Mouse (Mus musculus) gastrocnemius, adult 8-10 months (tissue): ENCODE results near the gene Hsd17b11. TPM values are rescaled to one million over a fixed set of nuclear protein-coding genes. Genes with fewer than 3 reads are reported as not detected.
A peak's percentile ranks its signal among the peaks of the same experiment; 100 is the strongest.
"Not testable (repeated sequence)": the region's sequence is repeated elsewhere in the genome, so short reads cannot be mapped to it uniquely, and the experiment has no call there.

Experiments used
- DNase-seq, 2 experiments: peaks; one replicate each; pipeline ENCODE4 v3.0.0; 2022; ENCODE audit warnings: low spot score in 2 of 2
- total RNA-seq, 4 experiments: library from RNA; stranded (reverse); gene quantifications; 2 replicates each; pipeline ENCODE4 v1.2.4; 2022

Hsd17b11 gene
- total RNA-seq, 4 experiments from 2014 or later: 4.8 to 8.4 (median 7.0) TPM

GRCm38 (mm10) chr5:104035824-104036223 lies 14.1 kb upstream of the Hsd17b11 start:
- DNase-seq: no peak

GRCm38 (mm10) chr5:104035066-104035465 lies 13.3 kb upstream of the Hsd17b11 start:
- no peak for DNase-seq

GRCm38 (mm10) chr5:104032434-104033097 lies 10.8 kb upstream of the Hsd17b11 start:
- DNase-seq: no peak

- no peak for DNase-seq
Observed at GRCm38 (mm10) chr5:104025245-104025854, 3.6 kb upstream of the Hsd17b11 start.

GRCm38 (mm10) chr5:104024762-104025161 lies 3.0 kb upstream of the Hsd17b11 start:
- no peak for DNase-seq

GRCm38 (mm10) chr5:104024193-104024592 lies 2.5 kb upstream of the Hsd17b11 start:
- not testable (repeated sequence) for DNase-seq

GRCm38 (mm10) chr5:104023289-104024020 lies 1.7 kb upstream of the Hsd17b11 start:
- DNase-seq: no peak

- DNase-seq: no peak
Observed at GRCm38 (mm10) chr5:104022558-104022957, 839 bp upstream of the Hsd17b11 start.

- no peak for DNase-seq
Observed at GRCm38 (mm10) chr5:104011419-104011818, 10.3 kb downstream of the Hsd17b11 start.

GRCm38 (mm10) chr5:104010261-104010660 lies 11.5 kb downstream of the Hsd17b11 start:
- DNase-seq: no peak

GRCm38 (mm10) chr5:104009421-104009820 lies 12.3 kb downstream of the Hsd17b11 start:
- DNase-seq: no peak

- DNase-seq: no peak
Observed at GRCm38 (mm10) chr5:104007801-104008200, 13.9 kb downstream of the Hsd17b11 start.

- no peak for DNase-seq
Observed at GRCm38 (mm10) chr5:104006811-104007210, 14.9 kb downstream of the Hsd17b11 start.

GRCm38 (mm10) chr5:104003955-104004354 lies 17.8 kb downstream of the Hsd17b11 start:
- DNase-seq: no peak

GRCm38 (mm10) chr5:104003256-104003931 lies 18.3 kb downstream of the Hsd17b11 start:
- no peak for DNase-seq

GRCm38 (mm10) chr5:104002549-104003255 lies 19.0 kb downstream of the Hsd17b11 start:
- DNase-seq: no peak

GRCm38 (mm10) chr5:103999738-104000137 lies 22.0 kb downstream of the Hsd17b11 start:
- peak; percentile 51 to 66 for DNase-seq

GRCm38 (mm10) chr5:103998739-103999138 lies 23.0 kb downstream of the Hsd17b11 start:
- DNase-seq: no peak

GRCm38 (mm10) chr5:103995181-103995580 lies 26.5 kb downstream of the Hsd17b11 start:
- no peak for DNase-seq

GRCm38 (mm10) chr5:103994669-103995068 lies 27.1 kb downstream of the Hsd17b11 start:
- no peak for DNase-seq

GRCm38 (mm10) chr5:103993601-103994000 lies 28.1 kb downstream of the Hsd17b11 start:
- DNase-seq: no peak
